Mouse (Mus musculus) hindbrain, embryonic 11.5 days (tissue): Measurements from ENCODE around the gene Mettl17. TPM values are rescaled to one million over a fixed set of nuclear protein-coding genes. Genes with fewer than 3 reads are reported as not detected.

Experiments used
- ATAC-seq: fragments of 200-750 bp; cut with Nextera tagmentation; 2 replicates; pipeline ENCODE4 v1.8.0; 2017; ENCODE audit warnings: mild to moderate bottlenecking, moderate TSS enrichment, moderate library complexity; ENCODE audit not compliant: low FRiP score
- DNase-seq: peaks from one replicate; pipeline ENCODE4 v3.0.0-alpha.2; 2015; ENCODE audit warnings: low spot score
- H3K27ac ChIP-seq: fragments of 300-500 bp; sonication (generic); 2 replicates; pipeline ENCODE4 v1.5.1; 2014; ENCODE audit warnings: mild to moderate bottlenecking, low read depth, low read length
- H3K27me3 ChIP-seq: fragments of 300-500 bp; sonication (generic); 2 replicates; pipeline ENCODE4 v1.6.1; 2014; ENCODE audit warnings: mild to moderate bottlenecking, low read length, moderate library complexity, mixed read lengths; ENCODE audit not compliant: control insufficient read depth, insufficient read depth
- H3K36me3 ChIP-seq: fragments of 300-500 bp; sonication (generic); 2 replicates; pipeline ENCODE4 v1.6.1; 2014; ENCODE audit warnings: mild to moderate bottlenecking, low read length, moderate library complexity, mixed read lengths; ENCODE audit not compliant: control insufficient read depth, insufficient read depth
- H3K4me1 ChIP-seq: fragments of 300-500 bp; sonication (generic); replicated peaks from 2 replicates; pipeline ENCODE4 v1.6.1; 2014; ENCODE audit warnings: low read length, mixed read lengths; ENCODE audit not compliant: control insufficient read depth, insufficient read depth
- H3K4me2 ChIP-seq: fragments of 300-500 bp; sonication (generic); replicated peaks from 2 replicates; pipeline ENCODE4 v1.6.1; 2014; ENCODE audit warnings: mild to moderate bottlenecking, low read depth, low read length
- H3K4me3 ChIP-seq: fragments of 300-500 bp; sonication (generic); 2 replicates; pipeline ENCODE4 v1.5.1; 2014; ENCODE audit warnings: low read depth, low read length
- H3K9ac ChIP-seq: fragments of 300-500 bp; sonication (generic); 2 replicates; pipeline ENCODE4 v1.6.1; 2014; ENCODE audit warnings: low read depth, low read length
- H3K9me3 ChIP-seq: fragments of 300-500 bp; sonication (generic); 2 replicates; pipeline ENCODE4 v1.6.1; 2016; ENCODE audit warnings: low read length; ENCODE audit not compliant: control insufficient read depth
- WGBS: fragments of 180-500 bp; shearing (Covaris S2); extraction: QIAGEN DNeasy Blood & Tissue Kit; methylation state at CpG from one replicate; pipeline ENCODE4 v1.1.7; 2014; 5-methylcytosine and 5-hydroxymethylcytosine counted together
- polyA plus RNA-seq: library from polyadenylated mRNA; unstranded; fragments of >200 nt; fragmentation: Nextera tagmentation; extraction: Ambion mirVana; gene quantifications from 2 replicates; pipeline ENCODE4 v1.2.1, GENCODE M21; 2014

Gene Mettl17
- polyA plus RNA-seq, 1 experiment from 2014 or later = 52.8 TPM

- no peak within 1 kb of the TSS for H3K4me2 ChIP-seq
- H3K36me3 ChIP-seq = 0 out of 2 replicates have a peak, but pooled peaks cover 8% of the 10 kb centered on the region
- H3K9me3 ChIP-seq = no peaks in the 10 kb centered on the region
- H3K27ac ChIP-seq = no peak within 1 kb of the TSS
- WGBS = 93% methylated on average over 9 of the region's 9 CpGs
- ATAC-seq = no peak
- DNase-seq = no peak
- no peaks in the 10 kb centered on the region for H3K27me3 ChIP-seq
- no peak within 1 kb of the TSS for H3K4me3 ChIP-seq
- H3K9ac ChIP-seq = no peak within 1 kb of the TSS
- H3K4me1 ChIP-seq = no peaks in the 10 kb centered on the region
Measured at GRCm38 (mm10) chr14:51892191-51892939, 7.7 kb downstream of the Mettl17 start, which contains the start of gene Slc39a2. Slc39a2 (plus strand) TSS chr14:51892889.

DNA sequence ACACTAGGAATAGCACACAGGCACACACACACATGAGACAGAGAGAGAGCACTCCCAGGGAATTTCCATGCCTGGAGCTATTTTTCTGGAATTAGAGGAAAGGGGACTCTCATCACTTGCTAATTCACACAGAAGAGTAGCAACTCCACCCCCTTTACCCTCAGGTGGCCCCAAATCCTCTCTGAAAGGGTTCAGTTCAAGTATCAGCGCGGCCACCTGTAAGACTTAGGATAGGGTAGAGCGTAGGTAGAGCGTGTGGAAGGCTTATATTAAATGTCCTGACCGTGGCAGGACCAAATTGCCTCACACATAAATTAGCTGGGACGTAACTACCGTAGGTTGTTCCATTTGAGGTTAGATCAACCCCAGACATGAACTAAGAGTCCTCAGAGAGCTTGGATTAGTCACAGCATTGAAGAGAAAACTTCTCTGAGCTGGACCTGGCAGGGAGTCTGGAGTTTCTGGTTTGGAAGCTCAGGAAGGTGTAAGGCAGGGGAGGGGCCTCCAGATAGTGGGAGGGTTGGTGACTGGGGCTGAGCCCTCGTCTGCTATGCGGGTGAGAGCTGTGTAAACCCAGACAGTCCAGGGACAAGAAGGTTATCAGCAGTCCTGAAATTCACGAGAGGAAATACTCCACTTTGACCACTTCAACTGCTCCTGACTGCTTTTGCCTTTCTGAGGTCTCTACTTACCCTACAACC lies 8.6 kb downstream of the Mettl17 start:
- Histone ChIP-seq H3K27me3 (no peaks in the 10 kb centered on the region), H3K9me3 (no peaks in the 10 kb centered on the region), H3K27ac (no peak overlapping the region), H3K9ac (no peak overlapping the region), H3K4me2 (no peak overlapping the region), H3K4me3 (no peak overlapping the region), H3K4me1 (no peaks in the 10 kb centered on the region), H3K36me3 (0 out of 2 replicates have a peak, but pooled peaks cover 8% of the 10 kb centered on the region)
- ATAC-seq (no peak), DNase-seq (no peak)
- WGBS = 42% methylated on average over 10 of the region's 10 CpGs

GRCm38 (mm10) chr14:51893809-51894208 lies 9.2 kb downstream of the Mettl17 start:
- H3K9ac ChIP-seq = no peak overlapping the region
- H3K27me3 ChIP-seq = no peaks in the 10 kb centered on the region
- WGBS = 71% methylated on average over 3 of the region's 3 CpGs
- no peak for ATAC-seq
- no peak overlapping the region for H3K4me2 ChIP-seq
- H3K4me3 ChIP-seq = no peak overlapping the region
- H3K9me3 ChIP-seq = no peaks in the 10 kb centered on the region
- H3K4me1 ChIP-seq = no peaks in the 10 kb centered on the region
- no peak for DNase-seq
- no peak overlapping the region for H3K27ac ChIP-seq
- H3K36me3 ChIP-seq = 0 out of 2 replicates have a peak, but pooled peaks cover 8% of the 10 kb centered on the region

DNA sequence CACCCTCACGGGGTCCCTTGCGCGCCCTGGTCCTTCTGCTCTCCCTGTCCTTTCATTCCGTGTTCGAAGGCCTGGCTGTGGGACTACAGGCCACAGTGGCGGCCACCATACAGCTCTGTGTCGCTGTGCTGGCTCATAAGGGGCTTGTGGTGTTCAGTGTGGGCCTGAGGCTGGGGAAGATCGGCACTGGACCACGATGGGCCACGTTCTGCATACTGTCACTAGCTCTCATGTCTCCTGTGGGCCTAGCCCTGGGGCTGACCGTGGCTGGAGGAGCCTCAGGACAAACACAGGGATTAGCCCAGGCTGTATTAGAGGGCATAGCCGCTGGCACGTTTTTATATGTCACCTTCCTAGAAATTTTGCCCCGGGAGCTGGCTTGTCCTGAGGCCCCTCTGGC lies 10.4 kb downstream of the Mettl17 start:
- DNase-seq = no peak
- H3K4me1 ChIP-seq = no peaks in the 10 kb centered on the region
- H3K27ac ChIP-seq = no peak overlapping the region
- no peak for ATAC-seq
- H3K4me3 ChIP-seq = no peak overlapping the region
- no peak overlapping the region for H3K9ac ChIP-seq
- 0 out of 2 replicates have a peak, but pooled peaks cover 5% of the 10 kb centered on the region for H3K36me3 ChIP-seq
- no peaks in the 10 kb centered on the region for H3K9me3 ChIP-seq
- no peaks in the 10 kb centered on the region for H3K27me3 ChIP-seq
- WGBS = 80% methylated on average over 14 of the region's 14 CpGs
- no peak overlapping the region for H3K4me2 ChIP-seq

DNA sequence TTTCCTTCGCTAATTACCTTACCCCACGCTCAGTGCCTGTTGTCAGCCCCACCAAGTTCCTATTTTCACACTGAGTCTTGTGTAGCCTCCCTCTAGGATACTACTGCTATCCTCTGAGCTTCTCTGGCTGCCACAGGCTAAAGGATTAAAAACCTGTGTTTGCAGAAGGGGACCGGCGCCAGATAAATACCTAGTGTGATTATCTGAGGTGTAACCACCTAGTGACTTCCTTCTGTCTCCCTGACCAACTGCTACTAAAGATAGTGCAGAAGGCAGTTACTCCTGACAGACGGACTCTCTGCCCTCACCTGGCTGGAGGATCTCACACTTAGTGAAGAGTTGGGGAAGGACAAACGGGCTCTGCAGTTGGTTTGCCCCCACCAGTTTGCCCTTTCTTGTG lies 11.4 kb downstream of the Mettl17 start:
- no peaks in the 10 kb centered on the region for H3K4me1 ChIP-seq
- H3K27me3 ChIP-seq = no peaks in the 10 kb centered on the region
- DNase-seq (no peak), ATAC-seq (no peak)
- no peak overlapping the region for H3K4me2 ChIP-seq
- H3K36me3 ChIP-seq = 0 out of 2 replicates have a peak, but pooled peaks cover 5% of the 10 kb centered on the region
- no peak overlapping the region for H3K9ac ChIP-seq
- WGBS = 84% methylated on average over 6 of the region's 6 CpGs
- H3K9me3 ChIP-seq = no peaks in the 10 kb centered on the region
- no peak overlapping the region for H3K27ac ChIP-seq
- no peak overlapping the region for H3K4me3 ChIP-seq

GRCm38 (mm10) chr14:51896539-51897170 lies 12.0 kb downstream of the Mettl17 start:
- ATAC-seq (no peak), DNase-seq (no peak)
- Histone ChIP-seq H3K9ac (no peak overlapping the region), H3K9me3 (no peaks in the 10 kb centered on the region), H3K4me3 (no peak overlapping the region), H3K4me2 (no peak overlapping the region), H3K4me1 (no peaks in the 10 kb centered on the region), H3K36me3 (0 out of 2 replicates have a peak, but pooled peaks cover 2% of the 10 kb centered on the region), H3K27me3 (no peaks in the 10 kb centered on the region), H3K27ac (no peak overlapping the region)
- 85% methylated on average over 8 of the region's 8 CpGs for WGBS

DNA sequence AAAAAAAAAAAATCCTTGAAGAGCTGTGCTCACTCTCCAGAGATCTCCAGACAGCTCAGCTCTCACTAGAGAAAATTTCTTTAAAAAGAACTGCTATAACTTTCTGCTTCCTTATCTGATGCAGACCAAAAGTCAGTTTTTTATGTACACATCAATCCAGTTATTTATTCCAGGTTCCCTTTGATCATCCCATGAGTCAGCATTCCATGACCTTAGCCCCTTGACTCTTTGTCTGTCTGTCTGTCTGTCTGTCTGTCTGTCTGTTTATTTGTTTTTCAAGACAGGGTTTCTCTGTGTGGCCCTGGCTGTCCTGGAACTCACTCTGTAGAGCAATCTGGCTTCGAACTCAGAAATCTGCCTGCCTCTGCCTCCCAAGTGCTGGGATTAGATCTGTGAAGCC lies 14.7 kb downstream of the Mettl17 start:
- Histone ChIP-seq H3K9me3 (no peaks in the 10 kb centered on the region), H3K36me3 (no peaks in the 10 kb centered on the region), H3K27ac (no peak overlapping the region), H3K9ac (no peak overlapping the region), H3K4me2 (no peak overlapping the region), H3K4me3 (no peak overlapping the region), H3K27me3 (no peaks in the 10 kb centered on the region), H3K4me1 (no peaks in the 10 kb centered on the region)
- no peak for ATAC-seq
- WGBS = 90% methylated on average over 1 of the region's 1 CpGs
- DNase-seq = no peak

GRCm38 (mm10) chr14:51902806-51903710 lies 18.4 kb downstream of the Mettl17 start:
- no peaks in the 10 kb centered on the region for H3K4me1 ChIP-seq
- H3K4me3 ChIP-seq = no peak overlapping the region
- DNase-seq (peak; percentile 86), ATAC-seq (peak; percentile 80)
- no peak overlapping the region for H3K9ac ChIP-seq
- no peaks in the 10 kb centered on the region for H3K27me3 ChIP-seq
- WGBS = 61% methylated on average over 9 of the region's 9 CpGs
- no peak overlapping the region for H3K4me2 ChIP-seq
- H3K27ac ChIP-seq = no peak overlapping the region
- H3K36me3 ChIP-seq = no peaks in the 10 kb centered on the region
- no peaks in the 10 kb centered on the region for H3K9me3 ChIP-seq
